Mouse (Mus musculus) thymus, postnatal 14 days (tissue): ENCODE data around the gene Sema6d.
"Not testable (repeated sequence)": the region's sequence is repeated elsewhere in the genome, so short reads cannot be mapped to it uniquely, and the experiment has no call there.

Experiments
- DNase-seq: peaks from one replicate; pipeline ENCODE4 v3.0.0; 2021

Gene Sema6d

GRCm38 (mm10) chr2:124298872-124299271, 209.1 kb downstream of the Sema6d start:
- no peak for DNase-seq

DNA sequence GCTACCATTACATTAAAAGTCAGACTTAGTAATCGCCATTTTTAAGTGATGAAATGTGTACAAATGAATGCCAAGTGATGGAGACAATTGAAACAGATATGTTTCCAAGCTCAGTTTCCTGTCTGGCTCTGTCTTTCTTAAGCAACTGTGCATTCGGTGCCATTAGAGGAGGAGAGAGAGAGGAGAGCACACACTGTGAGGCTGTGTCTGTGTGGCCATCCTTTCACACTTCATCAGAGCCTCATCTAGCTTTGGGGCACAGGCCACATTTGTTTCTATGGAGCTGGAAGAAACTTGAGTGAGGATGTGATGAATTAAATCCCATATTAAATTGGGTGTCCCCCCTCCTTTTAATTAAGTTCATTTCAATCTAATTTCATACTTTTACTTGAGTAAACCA, 218.8 kb downstream of the Sema6d start:
- no peak for DNase-seq

- no peak for DNase-seq
These were observed 219.8 kb downstream of the Sema6d start for GRCm38 (mm10) chr2:124309361-124310128.

- no peak for DNase-seq
These were observed 232.9 kb downstream of the Sema6d start for GRCm38 (mm10) chr2:124322528-124323215.

GRCm38 (mm10) chr2:124324107-124324724, 234.4 kb downstream of the Sema6d start:
- DNase-seq, result no peak

DNA sequence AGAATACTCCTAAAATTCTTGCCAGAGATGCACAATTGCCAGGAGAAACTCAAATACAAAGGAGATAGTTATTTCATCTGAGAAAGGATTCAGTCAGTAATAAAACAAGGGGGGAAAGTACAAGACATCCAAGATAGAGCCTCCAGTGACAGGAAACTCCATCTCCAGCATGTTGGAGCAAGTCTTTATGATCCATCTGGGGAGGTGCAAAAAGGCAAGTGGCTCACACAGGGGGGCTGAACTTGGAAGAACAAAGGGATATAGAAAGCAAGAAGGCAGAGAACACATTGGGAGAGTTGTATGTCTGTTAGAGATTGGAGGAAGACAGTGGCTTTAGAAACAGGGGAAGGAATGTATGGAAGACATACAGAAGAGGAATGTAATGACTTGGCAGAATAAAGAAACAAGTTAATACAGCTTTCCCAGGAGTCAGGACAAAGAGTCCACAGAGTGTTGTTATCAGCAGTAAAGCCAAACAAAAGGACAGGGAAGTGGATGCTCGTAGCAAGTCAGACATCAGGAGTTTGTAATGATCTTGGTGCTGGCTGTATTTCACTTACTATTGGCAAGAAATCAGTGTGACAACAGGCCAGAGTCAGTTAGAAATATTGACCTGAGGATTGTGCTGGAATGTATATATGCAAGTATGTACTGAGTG, 239.8 kb downstream of the Sema6d start:
- no peak for DNase-seq

- DNase-seq, result no peak
These were observed 243.1 kb downstream of the Sema6d start for GRCm38 (mm10) chr2:124332890-124333289.

DNA sequence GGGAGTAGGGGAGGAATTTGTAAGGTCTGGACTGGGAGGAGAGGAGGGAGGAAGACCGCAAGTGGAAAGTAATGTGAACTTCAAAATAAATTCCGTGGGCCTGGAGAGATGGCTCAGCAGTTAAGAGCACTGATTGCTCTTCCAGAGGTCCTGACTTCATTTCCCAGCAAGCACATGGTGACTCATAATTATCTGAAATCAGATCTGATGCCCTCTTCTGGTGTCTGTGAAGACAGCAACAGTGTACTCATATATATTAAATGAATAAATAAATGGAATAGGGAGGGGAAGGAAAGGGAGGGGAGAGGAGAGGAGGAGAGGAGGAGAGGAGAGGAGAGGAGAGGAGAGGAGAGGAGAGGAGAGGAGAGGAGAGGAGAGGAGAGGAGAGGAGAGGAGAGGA, 244.9 kb downstream of the Sema6d start:
- not testable (repeated sequence) for DNase-seq

- no peak for DNase-seq
These were observed 248.5 kb downstream of the Sema6d start for GRCm38 (mm10) chr2:124338296-124338695.

- no peak for DNase-seq
These were observed 264.4 kb downstream of the Sema6d start for GRCm38 (mm10) chr2:124354191-124354590.

DNA sequence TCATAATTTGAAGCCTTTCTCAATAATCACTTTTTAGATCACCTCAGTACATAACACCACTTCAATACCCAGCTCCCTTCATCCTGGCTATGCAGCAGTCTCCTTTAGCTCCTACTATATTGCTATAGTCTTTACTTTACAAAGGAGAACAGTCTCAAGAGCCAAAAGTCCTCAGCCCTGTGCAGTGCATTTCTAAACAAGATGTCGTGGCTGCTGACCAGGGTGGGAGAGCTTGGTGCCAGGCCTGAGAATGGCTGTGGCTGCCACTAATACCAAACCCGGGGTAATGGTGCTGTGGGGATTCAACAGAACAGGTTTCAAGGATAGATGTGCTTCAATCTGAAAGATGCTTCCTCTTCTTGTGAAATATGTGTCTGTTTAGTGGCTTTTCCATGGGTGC, 264.9 kb downstream of the Sema6d start:
- no peak for DNase-seq

DNA sequence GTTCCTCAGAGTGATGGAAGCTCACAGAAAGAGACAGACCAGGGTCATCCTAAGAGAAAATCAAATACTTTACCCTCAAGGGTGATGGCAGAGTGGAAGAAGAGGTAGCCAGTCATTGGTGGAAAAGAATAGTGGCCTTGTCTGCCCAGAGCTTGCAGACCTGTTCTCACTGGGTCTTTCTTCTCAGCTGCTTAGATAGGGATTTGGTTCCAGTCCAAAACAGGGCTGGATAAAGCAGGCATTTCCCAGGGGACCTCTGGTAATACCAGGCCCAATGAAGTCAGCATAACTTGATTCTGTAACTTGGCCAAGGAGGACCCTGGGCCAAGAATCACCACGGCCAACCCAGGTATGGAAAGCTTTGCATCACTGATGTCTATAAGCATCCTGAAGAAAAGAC, 279.5 kb downstream of the Sema6d start:
- no peak for DNase-seq

DNA sequence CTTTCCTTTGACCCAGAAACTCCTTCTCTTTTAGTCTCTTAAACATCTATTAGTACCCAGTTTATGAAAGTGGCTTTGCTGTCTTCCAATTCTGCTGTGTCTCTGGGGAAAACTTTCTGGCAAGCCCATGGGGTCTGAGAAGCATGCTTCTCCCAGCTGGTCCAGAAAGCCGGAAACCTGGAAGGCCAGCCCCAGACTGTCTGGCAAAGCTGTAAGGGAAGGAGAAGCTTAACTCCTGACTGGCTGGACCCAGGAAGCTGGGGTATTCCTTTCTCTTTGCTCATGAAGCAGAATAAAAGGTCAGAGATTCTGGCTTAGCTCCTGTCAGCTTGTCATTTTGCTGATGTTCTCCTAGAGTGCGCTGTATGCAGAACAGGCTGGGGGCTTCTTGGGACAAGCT, 280.2 kb downstream of the Sema6d start:
- no peak for DNase-seq

GRCm38 (mm10) chr2:124371363-124371762, 281.6 kb downstream of the Sema6d start:
- DNase-seq, result no peak

GRCm38 (mm10) chr2:124385053-124385452, 295.3 kb downstream of the Sema6d start:
- no peak for DNase-seq

DNA sequence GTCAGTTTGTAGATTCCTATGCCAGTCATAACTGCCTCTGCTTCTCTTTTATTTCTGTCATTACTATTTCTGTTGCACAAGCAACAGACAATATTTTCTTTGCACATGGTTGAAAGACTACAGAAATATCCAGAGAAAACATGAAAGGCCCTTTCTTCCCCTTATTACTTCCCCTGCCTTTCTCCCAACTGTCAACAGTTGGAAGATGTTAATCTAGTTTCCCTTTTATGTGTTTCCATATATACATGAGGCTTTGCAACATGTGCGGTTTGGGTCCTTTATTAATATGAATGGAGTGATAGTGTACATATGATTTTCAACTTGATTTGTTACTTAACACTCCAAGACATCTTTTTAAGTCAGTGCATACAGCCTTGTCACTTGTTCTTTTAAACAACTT, 296.0 kb downstream of the Sema6d start:
- no peak for DNase-seq

DNA sequence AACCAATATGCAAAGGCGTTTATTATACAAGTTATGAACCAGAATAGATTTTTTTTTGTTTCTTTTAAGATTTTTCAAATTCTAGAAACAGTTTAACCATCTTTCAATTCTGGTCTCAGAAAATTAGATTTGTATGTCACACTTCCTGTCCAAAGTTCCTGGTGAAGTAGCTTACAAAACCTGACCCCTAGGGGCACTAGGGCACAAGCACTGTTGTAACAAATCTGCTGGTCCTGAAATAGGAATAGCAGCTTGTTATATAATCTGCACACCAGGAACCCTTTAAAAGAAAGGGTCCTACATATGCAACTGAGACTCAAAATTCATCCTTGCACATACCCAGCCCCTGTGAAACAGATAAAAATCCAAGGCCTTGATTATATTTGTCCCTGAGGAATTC, 298.5 kb downstream of the Sema6d start:
- DNase-seq, result no peak

DNA sequence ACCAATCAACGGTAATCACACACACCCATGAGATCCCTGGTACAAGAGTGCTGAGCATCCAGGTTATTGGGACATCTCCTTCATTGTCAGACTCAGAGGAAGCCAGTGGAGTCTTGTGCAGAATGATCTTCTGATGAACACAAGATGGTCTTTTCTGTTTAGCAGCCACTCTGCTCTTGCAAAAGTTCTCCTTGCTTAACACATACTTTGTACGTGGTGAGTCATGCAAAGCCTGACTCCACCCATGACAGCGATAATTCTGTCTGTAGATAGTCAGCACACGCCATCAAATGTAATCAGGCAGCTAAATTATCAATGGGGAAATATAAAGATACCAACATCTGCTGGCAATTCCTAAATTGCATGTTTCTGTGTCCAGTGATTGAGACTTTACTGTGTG, 307.0 kb downstream of the Sema6d start:
- DNase-seq, result no peak

DNA sequence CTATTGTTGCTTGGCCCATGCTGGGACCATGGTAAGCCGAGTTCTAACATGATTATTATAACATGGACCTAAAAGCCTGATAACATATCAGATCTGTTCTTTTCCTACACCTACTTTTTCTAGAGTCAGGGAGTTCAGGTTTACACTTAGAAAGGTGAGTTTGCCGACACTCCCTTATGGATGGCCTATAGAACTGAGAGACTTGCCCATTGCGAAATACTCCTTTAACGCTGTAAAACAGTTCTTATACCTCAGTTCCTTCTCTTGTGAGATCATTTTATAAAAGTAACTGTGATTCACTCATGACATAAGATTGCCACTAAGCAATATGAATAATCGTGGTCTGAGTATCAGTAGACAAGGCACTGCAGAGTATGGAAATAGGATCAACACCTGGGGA, 307.5 kb downstream of the Sema6d start:
- DNase-seq, result no peak

GRCm38 (mm10) chr2:124399611-124400010, 309.8 kb downstream of the Sema6d start:
- no peak for DNase-seq

- DNase-seq, result no peak
These were observed 312.1 kb downstream of the Sema6d start for GRCm38 (mm10) chr2:124401727-124402380.

GRCm38 (mm10) chr2:124403571-124403970, 313.8 kb downstream of the Sema6d start:
- no peak for DNase-seq

- DNase-seq, result no peak
These were observed 314.2 kb downstream of the Sema6d start for GRCm38 (mm10) chr2:124403981-124404380.
